Mouse (Mus musculus) small intestine, adult 2 months (tissue): ENCODE results near the gene Abcb9. TPM values are rescaled to one million over a fixed set of nuclear protein-coding genes. Genes with fewer than 3 reads are reported as not detected.

Experiments
- H3K27ac ChIP-seq: fragments of 200-500 bp; 2 replicates; pipeline ENCODE4 v1.5.1; 2012; ENCODE audit warnings: low read depth, low read length, control low read depth, inconsistent platforms; ENCODE audit not compliant: insufficient read depth
- H3K27me3 ChIP-seq: fragments of 200-500 bp; 2 replicates; pipeline ENCODE4 v1.6.1; 2012; ENCODE audit warnings: mild to moderate bottlenecking, moderate library complexity, low read length, inconsistent platforms; ENCODE audit not compliant: control insufficient read depth, insufficient read depth
- H3K36me3 ChIP-seq: fragments of 200-500 bp; 2 replicates; pipeline ENCODE4 v1.6.1; 2012; ENCODE audit warnings: mild to moderate bottlenecking, low read length, control low read depth, inconsistent platforms; ENCODE audit not compliant: control insufficient read depth, insufficient read depth
- H3K4me1 ChIP-seq: fragments of 200-500 bp; 2 replicates; pipeline ENCODE4 v1.6.1; 2012; ENCODE audit warnings: low read length, inconsistent platforms, mixed read lengths; ENCODE audit not compliant: control insufficient read depth, insufficient read depth, insufficient read length
- H3K4me3 ChIP-seq: fragments of 200-500 bp; 2 replicates; pipeline ENCODE4 v1.5.1; 2012; ENCODE audit warnings: low read depth, mild to moderate bottlenecking, control low read depth, inconsistent platforms, low read length, moderate library complexity
- CTCF ChIP-seq: fragments of 200-500 bp; IDR thresholded peaks from 2 replicates; pipeline ENCODE4 v1.5.1; 2012; ENCODE audit warnings: low read depth, mild to moderate bottlenecking, control low read depth, inconsistent platforms, low read length, moderate library complexity, mixed read lengths; ENCODE audit not compliant: insufficient replicate concordance, insufficient read length; ENCODE audit errors: extremely low read depth
- POLR2A ChIP-seq: fragments of 200-500 bp; IDR thresholded peaks from 2 replicates; pipeline ENCODE4 v1.6.1; 2012; ENCODE audit warnings: low read depth, mild to moderate bottlenecking, control low read depth, inconsistent platforms, low read length, moderate library complexity
- WGBS: fragments of 180-500 bp; shearing (Covaris S2); methylation state at CpG from one replicate; pipeline ENCODE4 v1.1.7; 2018; 5-methylcytosine and 5-hydroxymethylcytosine counted together
- polyA plus RNA-seq: library from polyadenylated mRNA; depleted of rRNA; stranded (reverse); fragments of >200 nt; gene quantifications from 2 replicates; pipeline ENCODE4 v1.2.3, GENCODE M21; 2012; rRNA removed

Abcb9 gene
- polyA plus RNA-seq: 11.9 and 21.2 TPM in 2 replicates

GRCm38 (mm10) chr5:124095596-124096232 is at the start of gene Abcb9:
Gene Abcb9, minus strand, starts transcription at chr5:124095798.
- WGBS: 2% methylated on average over 42 of the region's 42 CpGs
- Histone ChIP-seq H3K27ac (peak within 1 kb of the TSS; percentile 44), H3K4me3 (peak within 1 kb of the TSS; percentile 83), H3K4me1 (peaks cover 28% of the 10 kb centered on the region), H3K36me3 (no peaks in the 10 kb centered on the region), H3K27me3 (no peaks in the 10 kb centered on the region)
- TF ChIP-seq POLR2A (peak; percentile 77), CTCF (no peak)

DNA sequence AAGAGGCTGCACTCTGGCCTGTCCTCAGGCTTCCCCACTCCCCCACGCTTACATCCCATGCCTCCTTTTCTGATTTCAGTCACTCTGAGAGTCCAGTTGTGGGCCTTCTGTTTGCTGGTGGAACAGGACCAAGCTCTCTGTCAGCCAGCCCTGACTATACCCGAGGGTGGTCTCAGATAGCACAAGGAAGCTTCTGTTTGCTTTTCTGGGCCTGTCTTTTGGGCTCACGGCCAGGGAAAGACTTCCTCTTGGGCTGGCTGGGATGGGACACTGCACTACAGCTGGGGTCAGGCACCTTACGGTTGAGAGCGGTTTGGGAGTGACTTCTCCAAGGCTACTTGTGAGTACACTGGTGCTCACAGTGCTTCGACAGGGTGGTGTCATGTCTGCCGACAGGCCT is 42.5 kb upstream of the Abcb9 start:
- H3K27me3 ChIP-seq: no peaks in the 10 kb centered on the region
- 56% methylated on average over 7 of the region's 7 CpGs for WGBS
- no peak overlapping the region for H3K4me3 ChIP-seq
- H3K36me3 ChIP-seq: no peaks in the 10 kb centered on the region
- TF ChIP-seq CTCF (no peak), POLR2A (no peak)
- H3K4me1 ChIP-seq: no peaks in the 10 kb centered on the region
- H3K27ac ChIP-seq: no peak overlapping the region

GRCm38 (mm10) chr5:124134261-124134660 is 38.7 kb upstream of the Abcb9 start:
- H3K4me3 ChIP-seq: no peak overlapping the region
- no peak for TF ChIP-seq CTCF
- no peak for TF ChIP-seq POLR2A
- WGBS: 89% methylated on average over 5 of the region's 5 CpGs
- H3K27me3 ChIP-seq: no peaks in the 10 kb centered on the region
- no peaks in the 10 kb centered on the region for H3K4me1 ChIP-seq
- no peak overlapping the region for H3K27ac ChIP-seq
- no peaks in the 10 kb centered on the region for H3K36me3 ChIP-seq

DNA sequence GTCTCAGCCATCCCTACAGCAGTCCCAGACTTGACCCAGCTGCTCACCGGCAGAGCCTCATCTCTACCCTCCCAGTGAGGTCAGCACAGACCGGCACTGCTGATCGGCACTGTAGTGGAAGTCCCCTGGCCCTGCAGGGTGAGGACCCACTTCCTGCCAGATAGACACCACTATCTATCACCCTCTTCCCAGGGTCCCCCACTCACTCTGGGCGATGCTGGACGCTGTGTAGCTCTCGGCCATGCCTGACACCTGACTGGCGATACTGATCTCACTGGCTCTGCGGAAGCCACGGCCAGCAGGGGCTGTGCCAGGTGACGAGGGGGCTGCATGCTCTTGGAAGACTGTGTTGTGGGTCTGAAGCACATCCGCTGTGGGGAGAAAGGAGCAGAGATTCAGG is 29.5 kb upstream of the Abcb9 start:
- Histone ChIP-seq H3K4me1 (no peaks in the 10 kb centered on the region), H3K27me3 (no peaks in the 10 kb centered on the region), H3K4me3 (no peak overlapping the region), H3K27ac (no peak overlapping the region), H3K36me3 (no peaks in the 10 kb centered on the region; the same call in 1 of the 2 replicates)
- no peak for TF ChIP-seq POLR2A
- TF ChIP-seq CTCF: no peak
- WGBS: 87% methylated on average over 11 of the region's 11 CpGs

DNA sequence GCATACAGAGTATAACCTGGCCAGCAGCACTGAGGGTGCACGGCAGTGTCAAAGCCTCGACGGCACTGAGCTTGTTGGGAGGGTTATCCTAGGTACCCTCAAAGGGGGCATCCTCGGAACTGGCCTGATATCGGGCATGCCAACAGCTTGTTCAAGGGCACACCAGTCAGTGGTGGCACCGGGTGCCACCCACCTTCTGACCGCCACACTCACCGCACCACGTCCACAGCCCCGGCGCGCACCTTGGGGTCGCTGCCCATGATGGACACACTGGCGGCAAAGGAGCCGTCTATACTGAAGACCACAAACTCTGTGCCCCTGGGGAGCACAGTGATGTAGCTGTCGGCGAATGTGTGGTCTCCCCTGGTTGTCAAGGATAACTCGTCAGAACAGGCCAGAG is 26.8 kb upstream of the Abcb9 start:
- 93% methylated on average over 18 of the region's 18 CpGs for WGBS
- H3K4me3 ChIP-seq: no peak overlapping the region
- peaks cover 9% of the 10 kb centered on the region; the same call in 1 of the 2 replicates for H3K36me3 ChIP-seq

DNA sequence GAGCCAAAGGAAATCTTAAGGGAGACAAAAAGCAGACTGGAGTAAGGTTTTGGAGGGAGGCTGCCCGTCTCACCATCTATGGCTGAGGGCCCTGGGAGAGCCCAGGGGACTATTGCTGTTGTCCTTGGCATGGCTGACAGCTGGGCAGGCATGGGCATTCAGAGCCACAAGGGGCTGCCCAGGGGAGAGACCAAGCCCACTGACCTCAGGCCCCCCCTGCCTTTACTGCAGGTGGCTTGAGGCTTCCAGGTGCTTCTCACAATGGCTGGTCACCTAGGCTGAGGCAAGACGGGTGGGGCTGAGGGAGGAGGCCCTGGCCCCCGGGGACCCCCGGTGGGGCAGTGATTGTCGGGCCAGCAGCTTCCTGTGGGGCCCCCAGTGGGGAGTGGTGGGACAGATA is 23.6 kb upstream of the Abcb9 start:
- WGBS: 63% methylated on average over 5 of the region's 5 CpGs
- peaks cover 11% of the 10 kb centered on the region; the same call in 1 of the 2 replicates for H3K36me3 ChIP-seq
- H3K4me3 ChIP-seq: no peak overlapping the region
- H3K27me3 ChIP-seq: no peaks in the 10 kb centered on the region
- peaks cover 9% of the 10 kb centered on the region for H3K4me1 ChIP-seq
- TF ChIP-seq POLR2A (no peak), CTCF (no peak)
- no peak overlapping the region for H3K27ac ChIP-seq

More for the DNA sequence above, 26.8 kb upstream of the Abcb9 start:
- Histone ChIP-seq H3K27ac (no peak overlapping the region), H3K27me3 (no peaks in the 10 kb centered on the region), H3K4me1 (no peaks in the 10 kb centered on the region)
- no peak for TF ChIP-seq POLR2A

DNA sequence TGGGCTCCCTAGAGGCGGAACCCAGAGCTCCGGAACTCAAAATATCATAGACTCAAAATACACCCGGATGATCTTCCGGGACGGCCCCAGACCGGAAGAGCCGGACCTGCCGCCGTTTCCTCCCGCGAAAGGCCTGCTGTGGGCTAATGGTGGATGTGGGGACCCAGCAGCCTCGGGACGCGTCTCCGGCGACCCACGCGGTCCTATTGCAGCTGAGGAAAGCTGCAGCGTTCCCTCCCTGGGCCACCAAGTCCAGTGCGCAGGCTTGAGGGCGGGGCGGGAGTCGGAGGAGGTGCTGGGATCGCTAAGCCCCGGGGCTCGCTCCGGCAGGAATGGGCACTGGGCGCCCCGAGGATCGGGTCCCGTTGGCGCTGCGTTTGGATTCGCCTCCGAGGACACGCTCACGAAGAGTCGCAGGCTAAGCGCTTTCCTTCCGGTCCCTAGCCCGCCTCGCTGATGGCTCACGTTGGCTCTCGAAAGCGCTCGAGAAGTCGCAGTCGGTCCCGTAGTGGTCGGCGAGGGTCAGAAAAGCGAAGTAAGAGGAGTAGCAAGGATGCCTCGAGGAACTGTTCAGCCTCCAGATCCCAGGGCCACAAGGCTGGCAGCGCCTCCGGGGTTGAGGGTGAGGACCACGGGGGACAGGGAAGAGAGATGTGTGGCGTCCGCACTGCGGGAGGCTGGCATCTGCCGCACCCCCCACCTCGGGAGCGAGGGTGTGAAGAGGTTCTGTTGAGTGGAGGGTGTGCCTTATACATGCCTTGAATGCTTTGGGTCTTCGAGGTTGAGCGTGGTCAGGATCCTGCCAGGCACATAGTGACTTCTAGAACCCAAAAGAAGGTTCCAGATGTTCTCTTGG is 20.6 kb upstream of the Abcb9 start, which contains the start of gene Arl6ip4:
Gene Arl6ip4 (plus strand): TSS at position 100 of the 856 bp plus-strand sequence.
- Histone ChIP-seq H3K4me1 (peaks cover 16% of the 10 kb centered on the region), H3K36me3 (peaks cover 11% of the 10 kb centered on the region; the same call in 1 of the 2 replicates), H3K27ac (0 out of 2 replicates have a peak within 1 kb of the TSS, but pooled peaks have one; percentile 37), H3K27me3 (no peaks in the 10 kb centered on the region), H3K4me3 (peak within 1 kb of the TSS; percentile 83)
- under 1% methylated on average over 64 of the region's 64 CpGs for WGBS
- peak; percentile 33; the same call in 1 of the 2 replicates for TF ChIP-seq POLR2A
- peak; percentile 12; the same call in 1 of the 2 replicates for TF ChIP-seq CTCF
